Mouse (Mus musculus): ENCODE measurements around the gene Lipf. TPM values are rescaled to one million over a fixed set of nuclear protein-coding genes. Genes with fewer than 3 reads are reported as not detected.

The Lipf gene
- total RNA-seq (2023) = not detected

GRCm38 (mm10) chr19:33960887-33961286 lies at the start of gene Lipf:
Gene Lipf, plus strand, starts transcription at chr19:33961187.

DNA sequence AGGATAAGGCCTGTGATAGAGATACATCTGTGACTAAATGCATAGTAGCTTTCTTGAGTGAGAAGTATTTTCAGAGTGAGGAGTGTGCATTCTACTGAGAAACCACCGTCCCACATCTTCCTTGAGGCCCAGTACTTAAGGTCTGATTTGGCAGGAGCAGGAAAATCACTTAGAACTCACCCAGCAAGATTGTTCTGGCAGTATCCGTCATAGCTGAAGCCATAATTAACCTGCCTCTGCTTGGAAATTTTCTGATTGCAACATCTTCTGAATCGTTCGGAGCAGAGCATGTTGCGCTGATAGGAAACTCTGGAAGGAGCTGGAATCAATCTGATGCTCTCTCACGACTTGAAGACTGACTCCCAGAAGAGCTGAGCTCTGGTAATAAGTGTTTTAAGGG lies 47.0 kb downstream of the Lipf start, which contains the start of gene Lipk:
Gene Lipk (plus strand): TSS at position 289 of the 400 bp plus-strand sequence.

Other genes starting within 250 kb of the Lipf start
- gene Lipo2, start 209.8 kb upstream of the Lipf start, total RNA-seq (2023) = not detected
- gene Lipo3, start 199.2 kb upstream of the Lipf start, total RNA-seq (2023) = 6.7 TPM
- not detected for gene Lipo1, start 173.7 kb upstream of the Lipf start, total RNA-seq (2023)
- not detected for gene Lipk, start 47.1 kb downstream of the Lipf start, total RNA-seq (2023)
- not detected for gene Lipn, start 106.2 kb downstream of the Lipf start, total RNA-seq (2023)
- gene Lipm, start 139.7 kb downstream of the Lipf start, total RNA-seq (2023) = not detected
- gene Ankrd22, start 204.9 kb downstream of the Lipf start, total RNA-seq (2023) = not detected
- gene Stambpl1, start 231.0 kb downstream of the Lipf start, total RNA-seq (2023) = 63.8 TPM

Measured in CD4-positive naive resting alpha-beta T cell, adult 76 days (primary cell).